Mouse (Mus musculus) lung, embryonic 14.5 days (tissue): Measurements from ENCODE around the gene Stap2. TPM values are rescaled to one million over a fixed set of nuclear protein-coding genes. Genes with fewer than 3 reads are reported as not detected.

Source experiments
- ATAC-seq: fragments of 200-750 bp; cut with Nextera tagmentation; 2 replicates; pipeline ENCODE4 v1.8.0; 2017; ENCODE audit warnings: mild to moderate bottlenecking, moderate TSS enrichment, moderate library complexity; ENCODE audit not compliant: insufficient read depth
- DNase-seq: peaks from one replicate; pipeline ENCODE4 v3.0.0-alpha.2; 2015
- H3K27ac ChIP-seq: fragments of 300-500 bp; sonication (generic); 2 replicates; pipeline ENCODE4 v1.5.1; 2014; ENCODE audit warnings: low read depth, mild to moderate bottlenecking, moderate library complexity
- H3K27me3 ChIP-seq: fragments of 300-500 bp; sonication (generic); 2 replicates; pipeline ENCODE4 v1.6.1; 2014; ENCODE audit warnings: low read length, control low read depth; ENCODE audit not compliant: insufficient read depth
- H3K36me3 ChIP-seq: fragments of 300-500 bp; sonication (generic); 2 replicates; pipeline ENCODE4 v1.6.1; 2014; ENCODE audit warnings: control low read depth; ENCODE audit not compliant: insufficient read depth
- H3K4me1 ChIP-seq: fragments of 300-500 bp; sonication (generic); 2 replicates; pipeline ENCODE4 v1.6.1; 2014; ENCODE audit warnings: antibody characterized with exemption, control low read depth; ENCODE audit not compliant: insufficient read depth
- H3K4me2 ChIP-seq: fragments of 300-500 bp; sonication (generic); 2 replicates; pipeline ENCODE4 v1.6.1; 2014; ENCODE audit warnings: mild to moderate bottlenecking
- H3K4me3 ChIP-seq: fragments of 300-500 bp; sonication (generic); 2 replicates; pipeline ENCODE4 v1.5.1; 2014; ENCODE audit warnings: low read depth, low read length
- H3K9ac ChIP-seq: fragments of 300-500 bp; sonication (generic); 2 replicates; pipeline ENCODE4 v1.6.1; 2014
- H3K9me3 ChIP-seq: fragments of 300-500 bp; sonication (generic); 2 replicates; pipeline ENCODE4 v1.6.1; 2016; ENCODE audit warnings: low read depth, low read length, control low read depth
- CTCF ChIP-seq: IDR thresholded peaks from 2 replicates; pipeline ENCODE4 v1.5.1; 2016; ENCODE audit warnings: antibody characterized with exemption, low read depth
- WGBS: fragments of 180-500 bp; shearing (Covaris S2); extraction: QIAGEN DNeasy Blood & Tissue Kit; methylation state at CpG from one replicate; pipeline ENCODE4 v1.1.7; 2014; 5-methylcytosine and 5-hydroxymethylcytosine counted together
- polyA plus RNA-seq: library from polyadenylated mRNA; unstranded; fragments of >200 nt; fragmentation: Nextera tagmentation; extraction: Ambion mirVana; gene quantifications from 2 replicates; pipeline ENCODE4 v1.2.1, GENCODE M21; 2014

The Stap2 gene
- polyA plus RNA-seq, 1 experiment from 2014 or later: 14.4 TPM

GRCm38 (mm10) chr17:56003000-56003399 is 2.4 kb downstream of the Stap2 start:
- peaks cover 14% of the 10 kb centered on the region; the same call in 1 of the 2 replicates for H3K27me3 ChIP-seq
- TF ChIP-seq CTCF: no peak

GRCm38 (mm10) chr17:55999794-56000499 is 5.4 kb downstream of the Stap2 start:
- no peak for TF ChIP-seq CTCF
- 0 out of 2 replicates have a peak, but pooled peaks have one; percentile 3 for ATAC-seq

More at GRCm38 (mm10) chr17:56003000-56003399, 2.4 kb downstream of the Stap2 start:
- Histone ChIP-seq H3K4me2 (no peak overlapping the region), H3K9ac (no peak overlapping the region), H3K9me3 (no peaks in the 10 kb centered on the region), H3K4me1 (0 out of 2 replicates have a peak, but pooled peaks cover 6% of the 10 kb centered on the region), H3K36me3 (no peaks in the 10 kb centered on the region), H3K4me3 (no peak overlapping the region), H3K27ac (no peak overlapping the region)
- WGBS: 78% methylated on average over 3 of the region's 3 CpGs
- DNase-seq (no peak), ATAC-seq (no peak)

DNA sequence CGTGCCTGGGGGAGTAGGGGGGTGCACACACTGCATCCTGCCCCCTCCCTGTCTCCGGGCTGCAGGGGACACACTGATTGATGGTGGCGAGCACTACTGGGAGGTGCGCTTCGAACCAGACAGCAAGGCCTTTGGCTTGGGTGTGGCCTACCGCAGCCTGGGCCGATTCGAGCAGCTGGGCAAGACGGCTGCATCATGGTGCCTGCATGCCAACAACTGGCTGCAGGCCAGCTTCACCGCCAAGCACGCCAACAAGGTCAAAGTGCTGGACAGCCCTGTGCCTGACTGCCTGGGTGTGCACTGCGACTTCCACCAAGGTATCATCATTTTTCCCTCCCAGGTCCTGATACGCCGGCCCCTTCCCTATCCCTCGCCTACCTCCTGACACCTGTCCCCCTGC is 9.4 kb downstream of the Stap2 start:
- no peak overlapping the region for H3K4me2 ChIP-seq
- WGBS: 80% methylated on average over 15 of the region's 15 CpGs
- H3K4me3 ChIP-seq: no peak overlapping the region
- no peaks in the 10 kb centered on the region for H3K4me1 ChIP-seq
- TF ChIP-seq CTCF: no peak
- H3K9me3 ChIP-seq: no peaks in the 10 kb centered on the region
- no peak overlapping the region for H3K27ac ChIP-seq
- H3K36me3 ChIP-seq: no peaks in the 10 kb centered on the region
- peaks cover 10% of the 10 kb centered on the region; the same call in 1 of the 2 replicates for H3K27me3 ChIP-seq
- DNase-seq (no peak), ATAC-seq (no peak)
- H3K9ac ChIP-seq: no peak overlapping the region

More at GRCm38 (mm10) chr17:55999794-56000499, 5.4 kb downstream of the Stap2 start:
- Histone ChIP-seq H3K27me3 (peaks cover 10% of the 10 kb centered on the region; the same call in 1 of the 2 replicates), H3K27ac (no peak overlapping the region), H3K9ac (no peak overlapping the region), H3K4me2 (peak overlapping the region; percentile 32), H3K4me1 (no peaks in the 10 kb centered on the region), H3K9me3 (no peaks in the 10 kb centered on the region), H3K4me3 (0 out of 2 replicates have a peak overlapping the region, but pooled peaks have one; percentile 4), H3K36me3 (no peaks in the 10 kb centered on the region)
- 10% methylated on average over 30 of the region's 30 CpGs for WGBS
- DNase-seq: no peak

- 75% methylated on average over 8 of the region's 8 CpGs for WGBS
- no peak for DNase-seq
- H3K36me3 ChIP-seq: no peaks in the 10 kb centered on the region
- H3K4me2 ChIP-seq: no peak overlapping the region
- no peak for ATAC-seq
- no peak overlapping the region for H3K4me3 ChIP-seq
- no peaks in the 10 kb centered on the region for H3K9me3 ChIP-seq
- no peaks in the 10 kb centered on the region for H3K4me1 ChIP-seq
- H3K27me3 ChIP-seq: no peaks in the 10 kb centered on the region
- no peak overlapping the region for H3K9ac ChIP-seq
- no peak overlapping the region for H3K27ac ChIP-seq
- TF ChIP-seq CTCF: no peak
Measured at GRCm38 (mm10) chr17:55990278-55990898, 15.0 kb downstream of the Stap2 start.

DNA sequence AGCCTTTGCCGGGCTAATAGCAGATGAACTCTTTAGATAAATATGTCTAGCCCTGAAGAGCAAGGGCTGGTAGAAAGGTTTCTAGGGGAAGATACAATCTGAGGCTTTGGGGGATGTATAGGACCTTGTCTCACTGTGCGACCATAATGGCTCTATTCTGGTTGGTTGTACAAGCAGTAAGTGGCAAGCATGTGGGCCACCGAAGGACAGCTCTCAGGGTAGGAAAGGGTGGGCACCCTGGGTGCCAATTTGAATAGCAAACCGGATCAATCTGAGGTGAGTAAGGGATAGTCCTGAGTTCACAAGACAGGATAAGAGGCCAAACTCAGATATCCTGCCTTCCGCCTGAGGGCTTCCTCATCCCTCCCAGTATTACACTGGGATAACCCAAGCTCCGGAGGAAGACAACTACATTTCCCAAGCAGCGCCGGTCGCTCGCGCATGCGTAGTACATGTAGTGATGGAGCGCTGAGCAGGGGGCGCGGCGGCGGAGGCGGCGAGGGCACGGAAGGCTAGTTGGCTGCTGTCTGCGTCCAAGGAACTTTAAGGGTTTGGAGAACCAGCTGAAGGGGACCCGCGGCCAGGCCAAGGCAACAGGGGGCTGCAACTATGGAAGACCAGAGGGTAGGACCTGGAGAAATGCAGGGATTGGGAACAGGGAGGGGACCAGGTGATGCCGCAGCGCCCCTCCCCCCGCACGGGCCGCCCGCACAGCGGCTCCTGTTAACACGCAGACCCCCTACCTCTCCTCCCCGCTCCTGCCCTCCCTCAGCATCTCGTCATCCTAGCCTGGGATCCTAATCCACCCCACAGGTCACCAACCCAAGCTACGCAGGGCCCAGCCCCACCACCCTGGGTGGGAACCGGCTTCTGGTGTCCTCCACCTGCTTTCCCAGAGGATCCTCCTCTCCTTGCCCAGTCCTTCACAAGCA is 19.1 kb downstream of the Stap2 start, which contains the start of gene Fsd1:
Gene Fsd1 (plus strand): TSS at position 480 of the 932 bp plus-strand sequence.
- H3K27ac ChIP-seq: no peak within 1 kb of the TSS
- H3K27me3 ChIP-seq: no peaks in the 10 kb centered on the region
- no peaks in the 10 kb centered on the region for H3K9me3 ChIP-seq
- H3K4me3 ChIP-seq: peak within 1 kb of the TSS; percentile 46
- peak within 1 kb of the TSS; percentile 52 for H3K9ac ChIP-seq
- H3K36me3 ChIP-seq: no peaks in the 10 kb centered on the region
- DNase-seq (peak; percentile 83), ATAC-seq (peak; percentile 50)
- TF ChIP-seq CTCF: no peak
- H3K4me2 ChIP-seq: peak within 1 kb of the TSS; percentile 76
- whole genome bisulfite sequencing: 7% methylated on average over 34 of the region's 35 CpGs
- H3K4me1 ChIP-seq: no peaks in the 10 kb centered on the region

GRCm38 (mm10) chr17:55977301-55977700 is 28.1 kb downstream of the Stap2 start:
- H3K4me1 ChIP-seq: no peaks in the 10 kb centered on the region
- ATAC-seq (no peak), DNase-seq (no peak)
- no peak overlapping the region for H3K9ac ChIP-seq
- no peaks in the 10 kb centered on the region for H3K9me3 ChIP-seq
- no peak overlapping the region for H3K4me2 ChIP-seq
- H3K27ac ChIP-seq: no peak overlapping the region
- no peak for TF ChIP-seq CTCF
- no peak overlapping the region for H3K4me3 ChIP-seq
- WGBS: 24% methylated on average over 3 of the region's 3 CpGs
- H3K36me3 ChIP-seq: 0 out of 2 replicates have a peak, but pooled peaks cover 3% of the 10 kb centered on the region
- H3K27me3 ChIP-seq: no peaks in the 10 kb centered on the region
